Mouse (Mus musculus): ENCODE measurements around the gene Gna15.

DNA sequence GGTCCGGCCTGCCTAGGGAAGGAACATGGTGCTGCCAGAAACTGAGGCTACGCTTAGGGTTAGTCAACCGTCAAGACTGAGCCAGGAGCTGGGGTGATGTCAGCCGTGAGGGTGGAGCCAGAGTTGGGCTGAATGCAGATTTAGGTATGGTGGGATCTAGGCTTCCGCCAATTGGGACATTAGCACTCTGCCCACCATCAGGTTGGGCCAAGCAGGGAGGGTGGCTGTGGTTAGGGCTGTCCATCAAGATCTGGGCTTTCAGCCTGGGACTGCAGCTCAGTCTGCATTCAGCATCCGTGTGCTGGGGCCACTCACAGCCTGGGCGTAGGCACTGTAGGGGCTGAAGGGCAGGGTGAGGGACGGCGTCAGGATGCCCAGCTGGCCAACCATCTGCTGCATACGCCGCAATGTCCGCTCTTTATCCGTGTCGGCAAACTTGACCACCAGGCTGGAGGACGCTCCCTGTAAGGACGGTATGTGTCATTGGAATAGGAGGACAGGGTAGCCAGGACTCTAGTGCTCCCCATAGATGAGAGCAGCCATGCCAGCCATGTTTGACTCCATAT lies 56.3 kb downstream of the Gna15 start:
- TF ChIP-seq CTCF (IDR thresholded peaks at IDR 0.05; ENCODE audit: low read depth) (no peak), EP300 (IDR thresholded peaks at IDR 0.05; ENCODE audit: low read depth) (no peak)
